Mouse (Mus musculus) hindbrain, postnatal 0 days (tissue): Measurements from ENCODE around the gene Stag1. TPM values are rescaled to one million over a fixed set of nuclear protein-coding genes. Genes with fewer than 3 reads are reported as not detected.
"Not testable (repeated sequence)": the region's sequence is repeated elsewhere in the genome, so short reads cannot be mapped to it uniquely, and the experiment has no call there.

Experiments used
- ATAC-seq: fragments of 200-750 bp; cut with Nextera tagmentation; 2 replicates; pipeline ENCODE4 v1.8.0; 2017; ENCODE audit warnings: mild to moderate bottlenecking, moderate TSS enrichment, moderate library complexity
- DNase-seq: peaks from one replicate; pipeline ENCODE4 v3.0.0-alpha.2; 2015; ENCODE audit warnings: low spot score
- H3K27ac ChIP-seq: fragments of 300-500 bp; sonication (generic); 2 replicates; pipeline ENCODE4 v1.5.1; 2014; ENCODE audit warnings: mild to moderate bottlenecking
- H3K27me3 ChIP-seq: fragments of 300-500 bp; sonication (generic); 2 replicates; pipeline ENCODE4 v1.6.1; 2014; ENCODE audit warnings: low read length, mixed read lengths; ENCODE audit not compliant: insufficient read depth
- H3K36me3 ChIP-seq: fragments of 300-500 bp; sonication (generic); 2 replicates; pipeline ENCODE4 v1.6.1; 2014; ENCODE audit warnings: low read length, mixed read lengths; ENCODE audit not compliant: insufficient read depth
- H3K4me1 ChIP-seq: fragments of 300-500 bp; sonication (generic); 2 replicates; pipeline ENCODE4 v1.6.1; 2014; ENCODE audit warnings: antibody characterized with exemption, low read length, mixed read lengths; ENCODE audit not compliant: insufficient read depth
- H3K4me2 ChIP-seq: fragments of 300-500 bp; sonication (generic); 2 replicates; pipeline ENCODE4 v1.6.1; 2014; ENCODE audit warnings: low read depth, mild to moderate bottlenecking, low read length, moderate library complexity, mixed read lengths
- H3K4me3 ChIP-seq: fragments of 300-500 bp; sonication (generic); 2 replicates; pipeline ENCODE4 v1.5.1; 2014; ENCODE audit warnings: low read length
- H3K9ac ChIP-seq: fragments of 300-500 bp; sonication (generic); replicated peaks from 2 replicates; pipeline ENCODE4 v1.6.1; 2014; ENCODE audit warnings: mild to moderate bottlenecking, low read length, moderate library complexity, mixed read lengths
- H3K9me3 ChIP-seq: fragments of 300-500 bp; sonication (generic); 2 replicates; pipeline ENCODE4 v1.6.1; 2016; ENCODE audit warnings: low read length, mixed read lengths
- CTCF ChIP-seq: IDR thresholded peaks from 2 replicates; pipeline ENCODE4 v1.5.1; 2016; ENCODE audit warnings: antibody characterized with exemption, control low read depth, low read depth
- WGBS: fragments of 180-500 bp; shearing (Covaris S2); extraction: QIAGEN DNeasy Blood & Tissue Kit; methylation state at CpG from one replicate; pipeline ENCODE4 v1.1.7; 2014; 5-methylcytosine and 5-hydroxymethylcytosine counted together
- polyA plus RNA-seq: library from polyadenylated mRNA; unstranded; fragments of >200 nt; fragmentation: Nextera tagmentation; extraction: Ambion mirVana; gene quantifications from 2 replicates; pipeline ENCODE4 v1.2.1, GENCODE M21; 2015
- total RNA-seq: library from RNA; depleted of rRNA; stranded (reverse); fragments of >200 nt; gene quantifications from 2 replicates; pipeline ENCODE4 v1.2.3, GENCODE M21; 2014

Gene Stag1
- total and polyA plus RNA-seq, 2 experiments from 2014 or later, result 26.1 to 33.9 TPM

GRCm38 (mm10) chr9:100696537-100696936, 98.9 kb downstream of the Stag1 start:
- no peak overlapping the region for H3K9ac ChIP-seq
- H3K4me3 ChIP-seq, result no peak overlapping the region
- TF ChIP-seq CTCF, result no peak
- H3K27me3 ChIP-seq, result no peaks in the 10 kb centered on the region
- no peak for ATAC-seq
- H3K9me3 ChIP-seq, result no peaks in the 10 kb centered on the region
- 89% methylated on average over 2 of the region's 2 CpGs for WGBS
- no peak overlapping the region for H3K27ac ChIP-seq
- no peaks in the 10 kb centered on the region for H3K4me1 ChIP-seq
- no peaks in the 10 kb centered on the region for H3K36me3 ChIP-seq
- no peak overlapping the region for H3K4me2 ChIP-seq
- DNase-seq, result no peak

GRCm38 (mm10) chr9:100707644-100708043, 110.0 kb downstream of the Stag1 start:
- H3K9me3 ChIP-seq, result no peaks in the 10 kb centered on the region
- no peak for TF ChIP-seq CTCF
- DNase-seq, result no peak
- ATAC-seq, result no peak
- H3K4me1 ChIP-seq, result no peaks in the 10 kb centered on the region
- H3K27me3 ChIP-seq, result no peaks in the 10 kb centered on the region
- no peak overlapping the region for H3K27ac ChIP-seq
- H3K4me2 ChIP-seq, result no peak overlapping the region
- no peak overlapping the region for H3K4me3 ChIP-seq
- 82% methylated on average over 1 of the region's 1 CpGs for WGBS
- H3K36me3 ChIP-seq, result no peaks in the 10 kb centered on the region
- H3K9ac ChIP-seq, result no peak overlapping the region

- no peak overlapping the region for H3K9ac ChIP-seq
- no peak overlapping the region for H3K4me2 ChIP-seq
- ATAC-seq (no peak), DNase-seq (no peak)
- no peaks in the 10 kb centered on the region for H3K4me1 ChIP-seq
- no peak overlapping the region for H3K27ac ChIP-seq
- H3K9me3 ChIP-seq, result no peaks in the 10 kb centered on the region
- no peak for TF ChIP-seq CTCF
- H3K36me3 ChIP-seq, result no peaks in the 10 kb centered on the region
- H3K27me3 ChIP-seq, result no peaks in the 10 kb centered on the region
- WGBS, result 63% methylated on average over 2 of the region's 2 CpGs
- H3K4me3 ChIP-seq, result no peak overlapping the region
These were observed 114.1 kb downstream of the Stag1 start for GRCm38 (mm10) chr9:100711665-100712064.

GRCm38 (mm10) chr9:100724832-100725231, 127.2 kb downstream of the Stag1 start:
- not testable (repeated sequence) for H3K9me3 ChIP-seq, H3K9ac ChIP-seq, H3K27ac ChIP-seq, H3K4me1 ChIP-seq, H3K36me3 ChIP-seq, DNase-seq, H3K27me3 ChIP-seq, H3K4me3 ChIP-seq, ATAC-seq, H3K4me2 ChIP-seq
- WGBS, result 92% methylated on average over 2 of the region's 2 CpGs

GRCm38 (mm10) chr9:100731839-100732238, 134.2 kb downstream of the Stag1 start:
- no peak overlapping the region for H3K4me2 ChIP-seq
- DNase-seq (no peak), ATAC-seq (no peak)
- H3K4me1 ChIP-seq, result no peaks in the 10 kb centered on the region
- no peaks in the 10 kb centered on the region for H3K9me3 ChIP-seq
- no peak for TF ChIP-seq CTCF
- no peak overlapping the region for H3K4me3 ChIP-seq
- H3K27ac ChIP-seq, result no peak overlapping the region
- no peak overlapping the region for H3K9ac ChIP-seq
- H3K27me3 ChIP-seq, result no peaks in the 10 kb centered on the region
- WGBS, result 82% methylated on average over 1 of the region's 1 CpGs
- no peaks in the 10 kb centered on the region for H3K36me3 ChIP-seq

GRCm38 (mm10) chr9:100733907-100734440, 136.4 kb downstream of the Stag1 start:
- Histone ChIP-seq H3K4me1 (no peaks in the 10 kb centered on the region), H3K4me3 (no peak overlapping the region), H3K27ac (no peak overlapping the region), H3K36me3 (no peaks in the 10 kb centered on the region), H3K9ac (no peak overlapping the region), H3K4me2 (no peak overlapping the region), H3K27me3 (no peaks in the 10 kb centered on the region), H3K9me3 (no peaks in the 10 kb centered on the region)
- no peak for DNase-seq
- ATAC-seq, result no peak
- no peak for TF ChIP-seq CTCF
- WGBS, result 65% methylated on average over 6 of the region's 6 CpGs

- Histone ChIP-seq H3K9ac (no peak overlapping the region), H3K4me2 (no peak overlapping the region), H3K4me1 (no peaks in the 10 kb centered on the region), H3K9me3 (no peaks in the 10 kb centered on the region), H3K27ac (no peak overlapping the region), H3K4me3 (no peak overlapping the region), H3K27me3 (no peaks in the 10 kb centered on the region), H3K36me3 (no peaks in the 10 kb centered on the region)
- TF ChIP-seq CTCF, result no peak
- DNase-seq (no peak), ATAC-seq (no peak)
- 81% methylated on average over 4 of the region's 4 CpGs for WGBS
These were observed 138.5 kb downstream of the Stag1 start for GRCm38 (mm10) chr9:100735993-100736645.
